Mouse (Mus musculus) CH12.LX (cell line): ENCODE results near the gene 3100002H09Rik. TPM values are rescaled to one million over a fixed set of nuclear protein-coding genes. Genes with fewer than 3 reads are reported as not detected.

ENCODE experiments used
- DNase-seq: peaks from one replicate; pipeline ENCODE4 v3.0.0-alpha.2; 2013; ENCODE audit errors: extremely low read depth
- H3K27ac ChIP-seq: 2 replicates; pipeline ENCODE4 v1.5.1; 2012; ENCODE audit warnings: low read depth, mild to moderate bottlenecking, control low read depth, moderate library complexity; ENCODE audit not compliant: insufficient read depth
- H3K27me3 ChIP-seq: replicated peaks from 2 replicates; pipeline ENCODE3; 2012; ENCODE audit warnings: inconsistent platforms
- H3K36me3 ChIP-seq, 2 experiments: replicated peaks in 1 of 2; 2 replicates each; pipeline versions ENCODE3 to v1.6.1; 2012; ENCODE audit warnings: inconsistent platforms in 1 of 2, low read length in 1 of 2, mild to moderate bottlenecking in 1 of 2, mixed read lengths in 1 of 2, moderate library complexity in 1 of 2; ENCODE audit not compliant: control insufficient read depth in 1 of 2, insufficient read depth in 1 of 2
- H3K4me1 ChIP-seq, 2 experiments: 2 replicates each; pipeline ENCODE4 v1.6.1; 2012; ENCODE audit warnings: inconsistent platforms in 1 of 2, moderate library complexity in 1 of 2; ENCODE audit not compliant: insufficient read depth in 2 of 2, control insufficient read depth in 1 of 2
- H3K4me2 ChIP-seq: 2 replicates; pipeline ENCODE4 v1.6.1; 2012; ENCODE audit warnings: low read depth, mild to moderate bottlenecking, control low read depth; ENCODE audit not compliant: poor library complexity, insufficient read depth, severe bottlenecking
- H3K4me3 ChIP-seq, 3 experiments: fragments of 150-350 bp in 1 of 3; sonication (generic) in 1 of 3; replicated peaks in 1 of 3; 2 replicates each; pipeline versions ENCODE3 to v1.5.1; 2011 to 2012; ENCODE audit warnings: low read depth in 2 of 3, low read length in 2 of 3, mild to moderate bottlenecking in 2 of 3, moderate library complexity in 2 of 3, control low read depth in 1 of 3, improper control_type of control experiment in 1 of 3, inconsistent platforms in 1 of 3, mixed read lengths in 1 of 3; ENCODE audit not compliant: poor library complexity in 1 of 3
- H3K79me2 ChIP-seq: replicated peaks from 2 replicates; pipeline ENCODE4 v1.6.1; 2012; ENCODE audit warnings: mild to moderate bottlenecking, moderate library complexity; ENCODE audit not compliant: control insufficient read depth, poor library complexity, insufficient read depth, severe bottlenecking; ENCODE audit errors: extremely low read depth
- H3K9ac ChIP-seq: 2 replicates; pipeline ENCODE4 v1.6.1; 2012; ENCODE audit warnings: low read depth, mild to moderate bottlenecking, control low read depth, moderate library complexity; ENCODE audit not compliant: insufficient read depth
- H3K9me3 ChIP-seq: replicated peaks from 2 replicates; pipeline ENCODE3; 2012; ENCODE audit warnings: low read length, inconsistent platforms, mixed read lengths
- BHLHE40 ChIP-seq: IDR thresholded peaks from 2 replicates; pipeline ENCODE4 v1.6.1; 2011; ENCODE audit warnings: mild to moderate bottlenecking, low read depth, low read length, improper control_type of control experiment
- CTCF ChIP-seq, 2 experiments: IDR thresholded peaks in 1 of 2; conservative IDR thresholded peaks in 1 of 2; 2 replicates each; pipeline ENCODE4 v1.5.1; 2011 to 2012; ENCODE audit warnings: low read depth in 2 of 2, low read length in 2 of 2, improper control_type of control experiment in 1 of 2, inconsistent platforms in 1 of 2, mild to moderate bottlenecking in 1 of 2, moderate library complexity in 1 of 2
- E2F4 ChIP-seq: IDR thresholded peaks from 2 replicates; pipeline ENCODE4 v1.6.1; 2011; ENCODE audit warnings: low read depth, low read length, improper control_type of control experiment; ENCODE audit not compliant: insufficient replicate concordance
- ELF1 ChIP-seq: IDR thresholded peaks from 2 replicates; pipeline ENCODE4 v1.6.1; 2014; ENCODE audit warnings: low read depth, mild to moderate bottlenecking, inconsistent platforms, low read length, improper control_type of control experiment
- ETS1 ChIP-seq: conservative IDR thresholded peaks from 2 replicates; pipeline ENCODE4 v1.6.1; 2012; ENCODE audit warnings: low read depth, mild to moderate bottlenecking, inconsistent platforms, low read length, improper control_type of control experiment, moderate library complexity
- GABPA ChIP-seq: IDR thresholded peaks from 2 replicates; pipeline ENCODE4 v1.6.1; 2012; ENCODE audit warnings: low read depth, low read length, improper control_type of control experiment, inconsistent platforms; ENCODE audit not compliant: insufficient replicate concordance
- HCFC1 ChIP-seq: IDR thresholded peaks from 2 replicates; pipeline ENCODE4 v1.6.1; 2012; ENCODE audit warnings: low read depth, mild to moderate bottlenecking, inconsistent platforms, low read length, improper control_type of control experiment
- IRF4 ChIP-seq: IDR thresholded peaks from 2 replicates; pipeline ENCODE4 v1.6.1; 2014; ENCODE audit warnings: low read depth, mild to moderate bottlenecking, inconsistent platforms, low read length, improper control_type of control experiment
- JUN ChIP-seq: IDR thresholded peaks from 2 replicates; pipeline ENCODE4 v1.6.1; 2011; ENCODE audit warnings: low read depth, mild to moderate bottlenecking, low read length, improper control_type of control experiment, moderate library complexity; ENCODE audit not compliant: insufficient read depth
- MAFK ChIP-seq: IDR thresholded peaks from 2 replicates; pipeline ENCODE4 v1.6.1; 2011; ENCODE audit warnings: low read length, improper control_type of control experiment; ENCODE audit not compliant: insufficient replicate concordance
- MAX ChIP-seq: IDR thresholded peaks from 2 replicates; pipeline ENCODE4 v1.6.1; 2011; ENCODE audit warnings: low read length, improper control_type of control experiment
- MXI1 ChIP-seq: IDR thresholded peaks from 2 replicates; pipeline ENCODE4 v1.6.1; 2011; ENCODE audit warnings: mild to moderate bottlenecking, low read depth, low read length, improper control_type of control experiment
- POLR2A ChIP-seq: IDR thresholded peaks from 2 replicates; pipeline ENCODE4 v1.6.1; 2011; ENCODE audit warnings: low read depth, mild to moderate bottlenecking, improper control_type of control experiment, low read length
- RAD21 ChIP-seq: IDR thresholded peaks from 2 replicates; pipeline ENCODE4 v1.6.1; 2011; ENCODE audit warnings: low read depth, mild to moderate bottlenecking, low read length, improper control_type of control experiment, moderate library complexity
- RCOR1 ChIP-seq: conservative IDR thresholded peaks from 2 replicates; pipeline ENCODE4 v1.6.1; 2012; ENCODE audit warnings: low read depth, mild to moderate bottlenecking, inconsistent platforms, low read length, improper control_type of control experiment
- SIN3A ChIP-seq: IDR thresholded peaks from 2 replicates; pipeline ENCODE4 v1.6.1; 2012; ENCODE audit warnings: low read length, improper control_type of control experiment, inconsistent platforms
- SMC3 ChIP-seq: IDR thresholded peaks from 2 replicates; pipeline ENCODE4 v1.6.1; 2011; ENCODE audit warnings: low read depth, low read length, improper control_type of control experiment
- TCF12 ChIP-seq: IDR thresholded peaks from 2 replicates; pipeline ENCODE4 v1.6.1; 2014; ENCODE audit warnings: low read depth, mild to moderate bottlenecking, inconsistent platforms, low read length, improper control_type of control experiment
- UBTF ChIP-seq: IDR thresholded peaks from 2 replicates; pipeline ENCODE4 v1.6.1; 2012; ENCODE audit warnings: low read depth, mild to moderate bottlenecking, inconsistent platforms, low read length, improper control_type of control experiment, moderate library complexity
- USF1 ChIP-seq: IDR thresholded peaks from 2 replicates; pipeline ENCODE4 v1.6.1; 2014; ENCODE audit warnings: low read depth, mild to moderate bottlenecking, inconsistent platforms, low read length, improper control_type of control experiment
- ZMIZ1 ChIP-seq: IDR thresholded peaks from 2 replicates; pipeline ENCODE4 v1.6.1; 2012; ENCODE audit warnings: low read depth, mild to moderate bottlenecking, inconsistent platforms, low read length, improper control_type of control experiment
- dilution Hi-C: fragments of 300-500 bp; cut with MboI; formaldehyde crosslinking; loops from 2 replicates; pipeline ENCODE4 v1.14.3; 2020; ENCODE audit warnings: low sequenced_read_pairs; ENCODE audit not compliant: extremely low pct_unique_long_range_greater_than_20kb, extremely low pct_ligation_motif_present
- in situ Hi-C: fragments of 300-500 bp; cut with MboI; formaldehyde crosslinking; loops from 3 replicates; pipeline ENCODE4 v1.14.3; 2019; ENCODE audit warnings: low sequenced_read_pairs, low pct_ligation_motif_present, low pct_unique_long_range_greater_than_20kb, mixed read lengths
- polyA plus RNA-seq: library from polyadenylated mRNA; unstranded; fragments of >175 nt; gene quantifications from 2 replicates; pipeline ENCODE4 v1.2.1, GENCODE M21; 2012; ENCODE audit warnings: low read depth; ENCODE audit not compliant: insufficient read length
- total RNA-seq, 2 experiments: library from RNA; depleted of rRNA; stranded (reverse); fragments of 300-350 nt in 1 of 2; fragments of >200 nt in 1 of 2; gene quantifications; 2 replicates each; pipeline ENCODE4 v1.2.3; 2012 to 2014

Gene 3100002H09Rik
- total and polyA plus RNA-seq, 3 experiments = not detected

GRCm38 (mm10) chr4:124624111-124624581 lies 13.5 kb upstream of the 3100002H09Rik start:
- H3K9ac ChIP-seq = no peak overlapping the region
- no peak for DNase-seq
- no peak overlapping the region for H3K27ac ChIP-seq
- TF ChIP-seq RCOR1 = no peak
- no peak for TF ChIP-seq CTCF (conservative IDR thresholded peaks at IDR 0.05 in 1 of 2, IDR thresholded peaks at IDR 0.05 in 1 of 2; ENCODE audit: low read depth in 2 of 2, low read length in 2 of 2)
- no peak for TF ChIP-seq RAD21
- no peak for TF ChIP-seq E2F4
- TF ChIP-seq MAX = no peak
- no peak for TF ChIP-seq IRF4
- no peak for TF ChIP-seq BHLHE40
- TF ChIP-seq MXI1 = no peak
- TF ChIP-seq JUN = no peak
- no peak for TF ChIP-seq MAFK
- TF ChIP-seq SMC3 = no peak
- TF ChIP-seq ETS1 = no peak
- no peak for TF ChIP-seq HCFC1
- no peak for TF ChIP-seq SIN3A
- TF ChIP-seq ELF1 = no peak
- TF ChIP-seq TCF12 = no peak
- TF ChIP-seq ZMIZ1 = no peak
- TF ChIP-seq GABPA = no peak
- H3K4me3 ChIP-seq = no peak overlapping the region
- in situ Hi-C loops (no loop called here), dilution Hi-C loops (no loop called here)
- no peaks in the 10 kb centered on the region for H3K36me3 ChIP-seq
- no peaks in the 10 kb centered on the region for H3K4me1 ChIP-seq
- no peaks in the 10 kb centered on the region for H3K9me3 ChIP-seq
- H3K4me2 ChIP-seq = no peak overlapping the region
- no peaks in the 10 kb centered on the region for H3K79me2 ChIP-seq
- H3K27me3 ChIP-seq = peaks cover 93% of the 10 kb centered on the region

- H3K36me3 ChIP-seq = no peaks in the 10 kb centered on the region
- no peaks in the 10 kb centered on the region for H3K4me1 ChIP-seq
- in situ Hi-C loops (no loop called here), dilution Hi-C loops (no loop called here)
- H3K9ac ChIP-seq = no peak overlapping the region
- no peak for TF ChIP-seq RAD21
- TF ChIP-seq UBTF = no peak
- TF ChIP-seq USF1 = no peak
- TF ChIP-seq ELF1 = no peak
- TF ChIP-seq POLR2A = no peak
- TF ChIP-seq ETS1 = no peak
- H3K4me2 ChIP-seq = no peak overlapping the region
- H3K27ac ChIP-seq = no peak overlapping the region
- no peaks in the 10 kb centered on the region for H3K79me2 ChIP-seq
- no peak overlapping the region for H3K4me3 ChIP-seq
- no peaks in the 10 kb centered on the region for H3K9me3 ChIP-seq
- no peak for DNase-seq
- peaks cover 95% of the 10 kb centered on the region for H3K27me3 ChIP-seq
Observed at GRCm38 (mm10) chr4:124622566-124622965, 12.0 kb upstream of the 3100002H09Rik start.
